Mouse (Mus musculus): ENCODE measurements around the gene Prss45.

DNA sequence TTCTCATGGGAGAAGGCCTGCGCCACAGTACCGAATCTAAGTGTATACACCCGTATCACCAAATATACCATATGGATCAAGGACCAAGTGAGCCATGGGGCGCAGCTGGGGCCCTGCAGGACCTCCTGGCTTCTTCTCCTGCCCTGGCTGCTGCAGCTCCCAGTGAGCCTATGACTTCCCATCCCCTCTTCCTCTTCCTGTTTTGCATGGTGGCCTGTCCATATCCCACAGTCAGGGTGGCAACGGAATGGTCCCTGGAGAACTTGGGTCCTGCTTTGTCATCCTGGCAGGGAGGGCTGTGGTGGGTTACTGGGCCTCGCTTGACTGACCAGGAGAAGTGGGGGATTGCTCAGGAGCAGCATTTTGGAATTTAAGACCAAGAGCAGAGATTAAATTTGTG is 6.5 kb downstream of the Prss45 start:
- TF ChIP-seq CTCF (IDR thresholded peaks at IDR 0.05; ENCODE audit: control insufficient read depth, insufficient read depth, insufficient read length) (no peak), MAX (IDR thresholded peaks at IDR 0.05) (no peak)

Data from C2C12 (cell line).